Mouse (Mus musculus) olfactory bulb, adult 2 months (tissue): Measurements from ENCODE around the gene Hyou1.

Experiments
- CTCF ChIP-seq: fragments of 200-500 bp; IDR thresholded peaks from 2 replicates; pipeline ENCODE4 v1.5.1; 2012; ENCODE audit warnings: low read depth, mild to moderate bottlenecking, low read length, moderate library complexity; ENCODE audit not compliant: insufficient read depth
- POLR2A ChIP-seq: fragments of 200-500 bp; IDR thresholded peaks from 2 replicates; pipeline ENCODE4 v1.6.1; 2012; ENCODE audit warnings: mild to moderate bottlenecking, low read depth, low read length, moderate library complexity; ENCODE audit not compliant: insufficient read depth

- TF ChIP-seq POLR2A (no peak), CTCF (no peak)
Observed at GRCm38 (mm10) chr9:44336964-44337363, 42.3 kb upstream of the Hyou1 start.
